Mouse (Mus musculus) midbrain, embryonic 10.5 days (tissue): Measurements from ENCODE around the gene Gm13694. TPM values are rescaled to one million over a fixed set of nuclear protein-coding genes. Genes with fewer than 3 reads are reported as not detected.
"Not testable (repeated sequence)": the region's sequence is repeated elsewhere in the genome, so short reads cannot be mapped to it uniquely, and the experiment has no call there.

Source experiments
- DNase-seq: peaks from one replicate; pipeline ENCODE4 v3.0.0-alpha.2; 2017; ENCODE audit warnings: low spot score
- H3K27ac ChIP-seq: fragments of 300-500 bp; sonication (generic); replicated peaks from 2 replicates; pipeline ENCODE4 v1.5.1; 2016; ENCODE audit warnings: mild to moderate bottlenecking
- H3K27me3 ChIP-seq: fragments of 300-500 bp; sonication (generic); 2 replicates; pipeline ENCODE4 v1.6.1; 2016; ENCODE audit warnings: low read depth, mild to moderate bottlenecking; ENCODE audit not compliant: poor library complexity, severe bottlenecking
- H3K36me3 ChIP-seq: fragments of 300-500 bp; sonication (generic); 2 replicates; pipeline ENCODE4 v1.6.1; 2016; ENCODE audit warnings: mild to moderate bottlenecking, moderate library complexity
- H3K4me1 ChIP-seq: fragments of 300-500 bp; sonication (generic); 2 replicates; pipeline ENCODE4 v1.6.1; 2016
- H3K4me3 ChIP-seq: fragments of 300-500 bp; sonication (generic); 2 replicates; pipeline ENCODE4 v1.5.1; 2016; ENCODE audit warnings: mild to moderate bottlenecking, moderate library complexity
- H3K9me3 ChIP-seq: fragments of 300-500 bp; sonication (generic); replicated peaks from 2 replicates; pipeline ENCODE4 v1.6.1; 2016; ENCODE audit warnings: mild to moderate bottlenecking
- WGBS: fragments of 180-500 bp; shearing (Covaris S2); methylation state at CpG from one replicate; pipeline ENCODE4 v1.1.7; 2016; 5-methylcytosine and 5-hydroxymethylcytosine counted together
- polyA plus RNA-seq: library from polyadenylated mRNA; unstranded; fragments of >200 nt; fragmentation: Nextera tagmentation; extraction: Ambion mirVana; gene quantifications from 2 replicates; pipeline ENCODE4 v1.2.1, GENCODE M21; 2016

Gene Gm13694
- not detected in 2 replicates for polyA plus RNA-seq

DNA sequence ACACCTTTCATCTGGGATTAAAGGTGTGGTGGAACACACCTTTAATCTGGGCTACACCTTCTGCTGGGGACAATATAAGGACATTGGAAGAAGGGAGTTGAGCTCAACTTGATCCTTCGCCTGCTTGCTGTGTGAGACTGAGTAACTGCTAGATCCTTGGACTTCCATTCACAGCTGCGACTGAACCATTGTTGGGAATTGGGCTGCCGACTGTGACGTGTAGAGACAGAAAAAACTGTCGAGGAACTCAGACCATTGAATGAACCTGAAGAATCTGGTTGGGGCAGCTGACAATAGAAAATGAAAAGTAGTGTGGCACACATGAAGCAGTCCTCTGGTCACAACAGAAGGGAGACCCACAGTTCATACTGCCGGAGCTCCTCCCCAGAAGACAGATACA lies at the start of gene Gm13694:
TSS of gene Gm13694 (plus strand) at position 301 of the 400 bp plus-strand sequence.
- not testable (repeated sequence) for H3K27me3 ChIP-seq, H3K9me3 ChIP-seq, H3K4me1 ChIP-seq, DNase-seq, H3K27ac ChIP-seq, H3K4me3 ChIP-seq, H3K36me3 ChIP-seq
- no CpG with 5 or more reads among the region's 6 CpGs for WGBS

DNA sequence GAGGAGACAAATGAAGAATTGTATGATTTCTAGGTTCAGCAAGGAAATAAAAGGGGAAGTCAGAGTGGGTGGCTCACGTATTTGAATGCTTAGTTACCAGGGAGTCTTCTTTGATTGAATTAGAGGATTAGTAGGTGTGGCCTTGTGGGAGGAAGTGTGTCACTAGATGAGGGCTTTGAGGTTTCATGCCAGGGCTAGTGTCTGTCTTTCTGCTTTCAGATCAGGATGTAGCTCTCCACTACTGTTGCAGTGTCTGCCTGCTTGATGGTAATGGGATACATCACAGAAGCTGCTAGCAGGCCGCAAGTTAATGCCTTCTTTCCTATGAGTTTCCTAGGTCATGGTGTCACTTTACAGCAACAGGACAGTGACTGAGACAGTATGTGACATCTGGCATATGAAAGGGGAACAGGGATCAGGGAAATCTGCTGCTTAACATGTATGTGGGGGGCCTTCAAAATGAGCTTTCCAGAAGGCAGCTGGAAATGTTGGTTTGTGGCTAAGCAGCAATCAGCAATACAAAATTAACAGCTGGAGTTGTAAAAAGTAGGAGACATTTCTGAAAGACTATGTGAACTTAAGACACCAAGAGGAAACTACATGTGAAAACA lies 49.1 kb upstream of the Gm13694 start:
- no peak overlapping the region for H3K27ac ChIP-seq
- no peak for DNase-seq
- WGBS = 50% methylated on average over 2 of the region's 2 CpGs

DNA sequence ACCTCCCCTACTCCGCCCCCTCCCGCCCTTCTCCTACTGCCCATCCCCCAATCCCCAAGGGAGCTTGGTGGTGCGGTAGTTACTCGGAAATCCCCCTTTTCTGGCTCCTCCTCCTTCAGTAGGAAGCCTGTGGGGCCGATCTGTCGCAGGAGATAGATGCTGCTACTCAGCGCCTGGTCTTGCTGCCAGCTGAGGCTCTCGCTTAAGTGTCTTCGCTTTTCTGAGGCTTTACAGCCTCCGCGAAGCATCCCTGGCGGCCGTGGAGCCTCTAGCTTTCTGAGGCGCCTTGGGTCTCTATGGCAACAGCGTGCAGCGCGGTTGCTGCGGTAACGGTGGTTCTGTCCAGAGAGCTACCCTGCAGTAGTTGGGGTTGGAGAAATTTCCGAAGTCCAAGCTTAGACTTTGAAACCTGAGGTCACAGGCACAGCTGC lies 37.8 kb upstream of the Gm13694 start, which contains the start of gene Zswim2:
TSS of gene Zswim2 (minus strand) at position 298 of the 431 bp plus-strand sequence.
- no peaks in the 10 kb centered on the region for H3K9me3 ChIP-seq
- peak within 1 kb of the TSS; percentile 52 for H3K4me3 ChIP-seq
- H3K27ac ChIP-seq = peak within 1 kb of the TSS; percentile 66; the same call in 1 of the 2 replicates
- H3K4me1 ChIP-seq = peaks cover 10% of the 10 kb centered on the region
- DNase-seq = peak; percentile 87
- WGBS = under 1% methylated on average over 20 of the region's 20 CpGs
- H3K36me3 ChIP-seq = no peaks in the 10 kb centered on the region
- H3K27me3 ChIP-seq = no peaks in the 10 kb centered on the region

More for the DNA sequence above, 49.1 kb upstream of the Gm13694 start:
- H3K36me3 ChIP-seq = no peaks in the 10 kb centered on the region
- H3K27me3 ChIP-seq = no peaks in the 10 kb centered on the region
- no peaks in the 10 kb centered on the region for H3K9me3 ChIP-seq
- peaks cover 6% of the 10 kb centered on the region for H3K4me1 ChIP-seq
- no peak overlapping the region for H3K4me3 ChIP-seq

DNA sequence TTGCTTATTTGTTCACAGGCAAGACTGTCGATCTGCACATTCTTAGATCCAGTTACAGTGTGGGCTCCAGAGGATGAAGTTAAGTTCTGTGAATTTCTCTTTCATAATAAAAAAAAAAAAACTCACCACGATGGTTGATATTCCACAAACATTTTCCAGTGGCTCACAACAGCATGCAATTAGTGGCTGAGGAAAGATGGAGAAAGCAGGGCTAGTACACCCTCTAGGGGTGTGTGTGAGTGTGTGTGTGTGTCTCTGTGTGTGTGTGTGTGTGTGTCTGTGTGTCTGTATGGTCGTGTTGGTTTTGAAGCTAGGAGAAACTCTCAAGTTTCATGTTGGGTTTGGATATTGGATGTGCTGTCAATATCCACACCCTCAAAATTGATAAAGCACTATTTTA lies 37.4 kb upstream of the Gm13694 start:
- H3K4me3 ChIP-seq = peak overlapping the region; percentile 52
- H3K9me3 ChIP-seq = no peaks in the 10 kb centered on the region
- H3K27me3 ChIP-seq = no peaks in the 10 kb centered on the region
- 51% methylated on average over 3 of the region's 3 CpGs for WGBS
- DNase-seq = no peak
- H3K36me3 ChIP-seq = no peaks in the 10 kb centered on the region
- no peak overlapping the region for H3K27ac ChIP-seq
- peaks cover 10% of the 10 kb centered on the region for H3K4me1 ChIP-seq

DNA sequence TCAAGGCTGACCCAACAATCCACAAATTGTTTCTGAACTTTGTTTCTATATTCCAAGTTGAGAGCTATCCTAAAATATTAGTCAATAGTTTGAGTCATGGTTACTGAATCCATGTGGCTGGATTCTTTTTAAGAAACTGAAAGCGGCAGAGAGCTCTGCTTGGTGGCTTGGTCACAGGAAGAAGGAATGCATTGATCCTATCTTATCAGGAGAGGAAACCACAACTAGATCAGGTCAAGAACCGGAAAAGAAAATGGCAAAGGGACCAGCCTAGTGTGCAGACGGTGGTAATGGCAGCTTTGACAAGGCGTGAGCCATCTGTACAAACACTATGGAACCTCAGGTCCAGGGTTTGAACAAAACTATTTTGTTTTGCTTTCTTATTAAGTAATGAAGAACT lies 36.9 kb upstream of the Gm13694 start:
- no peak for DNase-seq
- Histone ChIP-seq H3K27ac (no peak overlapping the region), H3K9me3 (no peaks in the 10 kb centered on the region), H3K36me3 (no peaks in the 10 kb centered on the region), H3K4me3 (no peak overlapping the region), H3K4me1 (peaks cover 10% of the 10 kb centered on the region), H3K27me3 (no peaks in the 10 kb centered on the region)
- 80% methylated on average over 4 of the region's 4 CpGs for WGBS

DNA sequence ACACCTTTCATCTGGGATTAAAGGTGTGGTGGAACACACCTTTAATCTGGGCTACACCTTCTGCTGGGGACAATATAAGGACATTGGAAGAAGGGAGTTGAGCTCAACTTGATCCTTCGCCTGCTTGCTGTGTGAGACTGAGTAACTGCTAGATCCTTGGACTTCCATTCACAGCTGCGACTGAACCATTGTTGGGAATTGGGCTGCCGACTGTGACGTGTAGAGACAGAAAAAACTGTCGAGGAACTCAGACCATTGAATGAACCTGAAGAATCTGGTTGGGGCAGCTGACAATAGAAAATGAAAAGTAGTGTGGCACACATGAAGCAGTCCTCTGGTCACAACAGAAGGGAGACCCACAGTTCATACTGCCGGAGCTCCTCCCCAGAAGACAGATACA lies 23.3 kb upstream of the Gm13694 start, which contains the start of gene Gm13698:
TSS of gene Gm13698 (plus strand) at position 301 of the 400 bp plus-strand sequence.
- not testable (repeated sequence) for H3K9me3 ChIP-seq, H3K27me3 ChIP-seq, H3K36me3 ChIP-seq, H3K4me1 ChIP-seq, DNase-seq, H3K4me3 ChIP-seq, H3K27ac ChIP-seq
- no CpG with 5 or more reads among the region's 6 CpGs for WGBS

DNA sequence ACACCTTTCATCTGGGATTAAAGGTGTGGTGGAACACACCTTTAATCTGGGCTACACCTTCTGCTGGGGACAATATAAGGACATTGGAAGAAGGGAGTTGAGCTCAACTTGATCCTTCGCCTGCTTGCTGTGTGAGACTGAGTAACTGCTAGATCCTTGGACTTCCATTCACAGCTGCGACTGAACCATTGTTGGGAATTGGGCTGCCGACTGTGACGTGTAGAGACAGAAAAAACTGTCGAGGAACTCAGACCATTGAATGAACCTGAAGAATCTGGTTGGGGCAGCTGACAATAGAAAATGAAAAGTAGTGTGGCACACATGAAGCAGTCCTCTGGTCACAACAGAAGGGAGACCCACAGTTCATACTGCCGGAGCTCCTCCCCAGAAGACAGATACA lies 17.5 kb upstream of the Gm13694 start, which contains the start of gene Gm13693:
TSS of gene Gm13693 (plus strand) at position 301 of the 400 bp plus-strand sequence.
- not testable (repeated sequence) for H3K9me3 ChIP-seq, H3K4me3 ChIP-seq, H3K4me1 ChIP-seq, H3K27ac ChIP-seq, H3K36me3 ChIP-seq, H3K27me3 ChIP-seq, DNase-seq
- WGBS = no CpG with 5 or more reads among the region's 6 CpGs

DNA sequence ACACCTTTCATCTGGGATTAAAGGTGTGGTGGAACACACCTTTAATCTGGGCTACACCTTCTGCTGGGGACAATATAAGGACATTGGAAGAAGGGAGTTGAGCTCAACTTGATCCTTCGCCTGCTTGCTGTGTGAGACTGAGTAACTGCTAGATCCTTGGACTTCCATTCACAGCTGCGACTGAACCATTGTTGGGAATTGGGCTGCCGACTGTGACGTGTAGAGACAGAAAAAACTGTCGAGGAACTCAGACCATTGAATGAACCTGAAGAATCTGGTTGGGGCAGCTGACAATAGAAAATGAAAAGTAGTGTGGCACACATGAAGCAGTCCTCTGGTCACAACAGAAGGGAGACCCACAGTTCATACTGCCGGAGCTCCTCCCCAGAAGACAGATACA lies 11.7 kb upstream of the Gm13694 start, which contains the start of gene Gm13695:
TSS of gene Gm13695 (plus strand) at position 301 of the 400 bp plus-strand sequence.
- not testable (repeated sequence) for H3K27me3 ChIP-seq, H3K4me1 ChIP-seq, H3K9me3 ChIP-seq, H3K36me3 ChIP-seq, DNase-seq, H3K4me3 ChIP-seq, H3K27ac ChIP-seq
- WGBS = no CpG with 5 or more reads among the region's 6 CpGs

DNA sequence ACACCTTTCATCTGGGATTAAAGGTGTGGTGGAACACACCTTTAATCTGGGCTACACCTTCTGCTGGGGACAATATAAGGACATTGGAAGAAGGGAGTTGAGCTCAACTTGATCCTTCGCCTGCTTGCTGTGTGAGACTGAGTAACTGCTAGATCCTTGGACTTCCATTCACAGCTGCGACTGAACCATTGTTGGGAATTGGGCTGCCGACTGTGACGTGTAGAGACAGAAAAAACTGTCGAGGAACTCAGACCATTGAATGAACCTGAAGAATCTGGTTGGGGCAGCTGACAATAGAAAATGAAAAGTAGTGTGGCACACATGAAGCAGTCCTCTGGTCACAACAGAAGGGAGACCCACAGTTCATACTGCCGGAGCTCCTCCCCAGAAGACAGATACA lies 5.9 kb upstream of the Gm13694 start, which contains the start of gene Gm13696:
TSS of gene Gm13696 (plus strand) at position 301 of the 400 bp plus-strand sequence.
- not testable (repeated sequence) for H3K4me3 ChIP-seq, DNase-seq, H3K36me3 ChIP-seq, H3K4me1 ChIP-seq, H3K9me3 ChIP-seq, H3K27ac ChIP-seq, H3K27me3 ChIP-seq
- no CpG with 5 or more reads among the region's 6 CpGs for WGBS

DNA sequence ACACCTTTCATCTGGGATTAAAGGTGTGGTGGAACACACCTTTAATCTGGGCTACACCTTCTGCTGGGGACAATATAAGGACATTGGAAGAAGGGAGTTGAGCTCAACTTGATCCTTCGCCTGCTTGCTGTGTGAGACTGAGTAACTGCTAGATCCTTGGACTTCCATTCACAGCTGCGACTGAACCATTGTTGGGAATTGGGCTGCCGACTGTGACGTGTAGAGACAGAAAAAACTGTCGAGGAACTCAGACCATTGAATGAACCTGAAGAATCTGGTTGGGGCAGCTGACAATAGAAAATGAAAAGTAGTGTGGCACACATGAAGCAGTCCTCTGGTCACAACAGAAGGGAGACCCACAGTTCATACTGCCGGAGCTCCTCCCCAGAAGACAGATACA lies 5.7 kb downstream of the Gm13694 start, which contains the start of gene Gm13697:
TSS of gene Gm13697 (plus strand) at position 301 of the 400 bp plus-strand sequence.
- not testable (repeated sequence) for H3K27ac ChIP-seq, H3K4me3 ChIP-seq, H3K27me3 ChIP-seq, DNase-seq, H3K4me1 ChIP-seq, H3K36me3 ChIP-seq, H3K9me3 ChIP-seq
- no CpG with 5 or more reads among the region's 6 CpGs for WGBS

DNA sequence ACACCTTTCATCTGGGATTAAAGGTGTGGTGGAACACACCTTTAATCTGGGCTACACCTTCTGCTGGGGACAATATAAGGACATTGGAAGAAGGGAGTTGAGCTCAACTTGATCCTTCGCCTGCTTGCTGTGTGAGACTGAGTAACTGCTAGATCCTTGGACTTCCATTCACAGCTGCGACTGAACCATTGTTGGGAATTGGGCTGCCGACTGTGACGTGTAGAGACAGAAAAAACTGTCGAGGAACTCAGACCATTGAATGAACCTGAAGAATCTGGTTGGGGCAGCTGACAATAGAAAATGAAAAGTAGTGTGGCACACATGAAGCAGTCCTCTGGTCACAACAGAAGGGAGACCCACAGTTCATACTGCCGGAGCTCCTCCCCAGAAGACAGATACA lies 11.5 kb downstream of the Gm13694 start, which contains the start of gene Gm13691:
TSS of gene Gm13691 (plus strand) at position 301 of the 400 bp plus-strand sequence.
- H3K4me1 ChIP-seq, H3K4me3 ChIP-seq, H3K27me3 ChIP-seq, H3K27ac ChIP-seq, H3K36me3 ChIP-seq, DNase-seq, H3K9me3 ChIP-seq: not testable (repeated sequence)
- no CpG with 5 or more reads among the region's 6 CpGs for WGBS

DNA sequence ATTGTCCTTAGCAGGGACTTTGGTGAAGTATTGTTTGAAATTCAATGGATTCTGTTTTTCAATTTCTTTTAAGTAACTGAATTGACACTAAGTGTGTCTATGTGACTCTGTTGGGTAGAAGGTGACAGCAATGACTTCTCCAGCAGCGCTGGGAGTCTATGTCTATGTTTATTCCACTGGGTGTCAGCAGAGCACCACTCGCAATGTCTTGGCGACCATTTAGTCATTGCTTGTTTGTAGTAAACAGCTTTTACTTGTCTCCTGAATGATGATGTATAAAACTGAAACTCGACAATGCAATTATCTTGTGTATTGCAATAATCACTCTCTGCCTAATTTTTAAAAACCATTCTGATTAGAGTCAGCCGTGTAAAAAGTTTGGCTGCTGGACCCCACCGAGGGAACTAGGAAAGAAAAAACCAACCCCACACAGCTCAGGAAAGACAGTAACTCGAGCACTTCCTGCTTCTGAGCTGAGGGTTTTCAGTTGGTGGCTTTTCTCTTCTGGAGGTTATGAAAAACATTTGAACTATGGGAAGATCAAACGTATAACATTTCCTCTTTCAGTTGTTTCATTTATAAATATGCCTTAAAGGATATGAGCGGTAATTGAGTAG lies 15.0 kb downstream of the Gm13694 start:
- not testable (repeated sequence) for DNase-seq, H3K9me3 ChIP-seq, H3K36me3 ChIP-seq, H3K27ac ChIP-seq, H3K4me1 ChIP-seq, H3K27me3 ChIP-seq, H3K4me3 ChIP-seq
- 68% methylated on average over 8 of the region's 9 CpGs for WGBS

DNA sequence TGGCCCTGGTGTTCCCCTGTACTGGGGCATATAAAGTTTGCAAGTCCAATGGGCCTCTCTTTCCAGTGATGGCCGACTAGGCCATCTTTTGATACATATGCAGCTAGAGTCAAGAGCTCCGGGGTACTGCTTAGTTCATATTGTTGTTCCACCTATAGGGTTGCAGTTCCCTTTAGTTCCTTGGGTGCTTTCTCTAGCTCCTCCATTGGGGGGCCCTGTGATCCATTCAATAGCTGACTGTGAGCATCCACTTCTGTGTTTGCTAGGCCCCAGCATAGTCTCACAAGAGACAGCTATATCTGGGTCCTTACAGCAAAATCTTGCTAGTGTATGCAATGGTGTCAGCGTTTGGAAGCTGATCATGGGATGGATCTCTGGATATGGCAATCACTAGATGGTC lies 15.8 kb downstream of the Gm13694 start:
- H3K4me3 ChIP-seq, DNase-seq, H3K27ac ChIP-seq, H3K4me1 ChIP-seq, H3K36me3 ChIP-seq, H3K9me3 ChIP-seq, H3K27me3 ChIP-seq: not testable (repeated sequence)
- WGBS = 69% methylated on average over 2 of the region's 3 CpGs
